Mouse (Mus musculus) ovary, postnatal 36 days (tissue): ENCODE results near the gene Fkrp.
A peak's percentile ranks its signal among the peaks of the same experiment; 100 is the strongest.

Experiments
- DNase-seq: peaks from one replicate; pipeline ENCODE4 v3.0.0; 2022; ENCODE audit warnings: low spot score, mixed read lengths

Fkrp gene

DNA sequence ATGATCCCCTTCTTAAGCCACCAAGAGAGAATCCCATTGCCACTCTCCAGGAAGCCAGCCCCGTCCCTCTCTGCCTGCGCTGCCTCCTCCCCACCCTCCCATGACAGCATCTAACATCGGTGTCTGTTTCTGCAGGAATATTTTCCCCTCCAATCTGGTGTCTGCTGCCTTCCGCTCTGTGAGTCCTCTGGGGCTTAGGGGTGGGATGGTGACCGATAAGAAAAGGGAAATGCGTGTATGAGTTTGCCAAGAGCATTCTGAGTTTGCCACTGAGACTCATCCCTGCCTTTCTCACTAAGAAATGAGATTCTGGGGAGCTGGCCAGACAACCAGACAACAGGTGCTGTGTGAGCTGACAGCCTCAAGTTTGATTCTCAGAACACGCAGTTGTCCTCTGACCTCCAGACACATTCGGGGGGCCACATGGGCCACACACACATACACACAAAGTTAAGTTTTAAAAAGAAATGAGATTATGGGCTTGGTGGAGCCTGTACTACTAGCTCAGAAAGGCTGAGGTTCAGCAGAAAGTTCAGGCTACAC lies 30.9 kb downstream of the Fkrp start:
- no peak for DNase-seq

- DNase-seq, result peak; percentile 23
These were observed 32.0 kb downstream of the Fkrp start for GRCm38 (mm10) chr7:16784498-16784976.

DNA sequence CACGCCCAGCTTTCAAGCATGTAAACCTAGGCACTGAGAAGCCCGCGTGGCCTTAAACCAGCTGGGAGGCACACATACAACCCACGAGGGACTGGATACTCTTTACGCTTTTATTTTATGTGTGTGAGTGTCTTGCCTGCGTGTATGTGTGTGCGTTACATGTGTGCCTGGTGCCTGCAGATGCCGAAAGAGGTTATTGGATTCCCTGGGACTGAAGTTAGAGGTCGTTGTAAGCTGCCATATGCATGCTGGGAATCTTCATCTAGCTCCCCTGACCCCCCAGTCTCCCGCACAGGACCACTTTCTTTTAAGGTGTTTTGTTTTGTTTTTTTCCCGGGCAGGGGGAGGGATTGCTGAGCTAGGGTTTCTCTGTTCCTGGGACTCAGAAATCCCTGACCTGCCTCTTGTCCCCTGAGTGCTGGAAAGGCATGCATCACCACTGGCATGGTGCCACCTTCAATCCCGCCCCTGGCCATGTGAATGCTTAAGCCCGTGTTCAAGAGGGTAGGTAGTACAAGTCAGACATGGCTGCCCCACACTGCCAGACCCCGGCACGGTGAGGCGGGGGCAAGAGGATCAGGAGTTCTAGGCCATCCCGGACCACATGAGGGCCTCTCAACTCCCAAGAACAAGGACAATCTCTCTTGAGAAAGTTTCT lies 32.6 kb downstream of the Fkrp start:
- peak; percentile 41 for DNase-seq

DNA sequence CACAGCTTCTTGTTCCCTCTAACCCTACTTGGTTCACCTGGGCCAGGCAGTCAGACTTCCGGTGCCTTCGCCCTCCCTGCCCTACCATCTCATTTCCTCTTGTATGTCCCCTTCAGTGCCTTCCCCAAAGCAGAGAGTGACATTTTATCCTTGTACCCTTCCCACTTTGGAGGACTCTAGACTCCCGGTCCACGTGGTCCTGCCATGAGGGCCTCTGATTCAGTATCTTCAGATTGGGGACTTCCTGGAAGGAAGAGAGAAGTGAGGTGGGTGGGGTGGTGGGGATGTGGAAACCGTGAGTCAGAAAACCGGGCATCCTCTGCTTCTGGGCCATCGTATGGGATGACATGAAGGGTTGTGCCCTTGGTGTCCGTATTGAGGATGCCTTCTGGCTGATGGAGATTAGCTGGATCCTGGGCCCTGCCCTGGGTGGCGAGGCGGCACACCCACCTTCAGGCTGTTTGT lies 33.3 kb downstream of the Fkrp start:
- DNase-seq, result no peak

DNA sequence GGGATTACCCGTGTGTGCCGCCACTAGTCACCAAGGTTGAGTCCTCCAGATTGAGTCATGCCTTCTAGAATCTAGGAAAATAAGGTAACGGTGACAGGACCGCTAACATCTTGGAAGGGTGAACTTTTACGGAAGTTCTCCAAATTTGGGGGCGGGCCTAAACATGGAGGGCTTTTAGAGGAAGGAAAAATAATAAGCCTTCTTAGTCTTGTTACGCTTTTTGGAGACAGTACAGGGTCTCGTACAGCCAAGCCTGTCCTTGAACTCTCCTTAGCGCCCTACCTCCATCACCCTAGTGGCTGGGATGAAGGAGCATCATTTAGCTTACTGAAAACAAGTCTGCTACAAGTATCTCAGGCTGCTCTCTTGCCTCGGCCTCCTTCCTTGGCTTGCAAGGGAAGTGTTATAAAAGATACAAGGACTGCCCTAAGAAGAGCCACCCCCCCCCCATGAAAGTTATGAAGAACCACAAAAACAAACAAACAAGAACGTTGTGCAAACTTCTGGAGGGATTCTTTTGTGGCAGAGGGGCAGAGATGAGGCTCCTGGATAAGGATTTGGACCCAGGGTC lies 33.9 kb downstream of the Fkrp start:
- no peak for DNase-seq

DNA sequence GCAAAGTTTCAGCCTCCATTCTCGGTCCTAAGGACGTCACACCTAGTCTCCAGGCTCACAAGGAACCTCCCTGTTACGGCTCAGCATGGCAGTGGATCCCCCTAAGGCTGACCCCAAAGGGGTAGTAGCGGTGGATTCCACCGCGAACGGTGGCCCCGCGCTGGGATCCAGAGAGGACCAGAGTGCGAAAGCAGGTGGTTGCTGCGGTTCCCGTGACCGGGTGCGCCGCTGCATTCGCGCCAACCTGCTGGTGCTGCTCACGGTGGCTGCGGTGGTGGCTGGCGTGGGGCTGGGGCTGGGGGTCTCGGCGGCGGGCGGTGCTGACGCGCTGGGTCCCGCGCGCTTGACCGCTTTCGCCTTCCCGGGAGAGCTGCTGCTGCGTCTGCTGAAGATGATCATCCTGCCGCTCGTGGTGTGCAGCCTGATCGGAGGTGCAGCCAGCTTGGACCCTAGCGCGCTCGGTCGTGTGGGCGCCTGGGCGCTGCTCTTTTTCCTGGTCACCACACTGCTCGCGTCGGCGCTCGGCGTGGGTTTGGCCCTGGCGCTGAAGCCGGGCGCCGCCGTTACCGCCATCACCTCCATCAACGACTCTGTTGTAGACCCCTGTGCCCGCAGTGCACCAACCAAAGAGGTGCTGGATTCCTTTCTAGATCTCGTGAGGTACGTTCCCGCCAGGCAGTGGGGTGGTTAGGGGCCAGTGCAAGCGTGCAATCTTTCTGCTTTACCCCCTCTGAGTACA lies 34.5 kb downstream of the Fkrp start:
- DNase-seq, result peak; percentile 36

DNA sequence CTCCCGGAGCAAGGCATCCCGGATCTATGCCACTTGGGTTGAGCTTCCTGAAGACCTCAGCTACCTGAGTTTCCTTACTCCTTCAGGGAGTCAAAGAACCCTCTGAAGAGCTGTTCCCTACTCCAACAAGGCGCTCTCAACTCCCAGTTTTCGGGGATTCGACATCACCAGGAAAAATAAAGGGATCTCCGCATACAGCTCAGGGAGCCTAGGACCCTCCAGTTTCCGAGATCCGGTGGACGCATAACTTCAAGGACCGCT lies 35.0 kb downstream of the Fkrp start:
- DNase-seq, result no peak

DNA sequence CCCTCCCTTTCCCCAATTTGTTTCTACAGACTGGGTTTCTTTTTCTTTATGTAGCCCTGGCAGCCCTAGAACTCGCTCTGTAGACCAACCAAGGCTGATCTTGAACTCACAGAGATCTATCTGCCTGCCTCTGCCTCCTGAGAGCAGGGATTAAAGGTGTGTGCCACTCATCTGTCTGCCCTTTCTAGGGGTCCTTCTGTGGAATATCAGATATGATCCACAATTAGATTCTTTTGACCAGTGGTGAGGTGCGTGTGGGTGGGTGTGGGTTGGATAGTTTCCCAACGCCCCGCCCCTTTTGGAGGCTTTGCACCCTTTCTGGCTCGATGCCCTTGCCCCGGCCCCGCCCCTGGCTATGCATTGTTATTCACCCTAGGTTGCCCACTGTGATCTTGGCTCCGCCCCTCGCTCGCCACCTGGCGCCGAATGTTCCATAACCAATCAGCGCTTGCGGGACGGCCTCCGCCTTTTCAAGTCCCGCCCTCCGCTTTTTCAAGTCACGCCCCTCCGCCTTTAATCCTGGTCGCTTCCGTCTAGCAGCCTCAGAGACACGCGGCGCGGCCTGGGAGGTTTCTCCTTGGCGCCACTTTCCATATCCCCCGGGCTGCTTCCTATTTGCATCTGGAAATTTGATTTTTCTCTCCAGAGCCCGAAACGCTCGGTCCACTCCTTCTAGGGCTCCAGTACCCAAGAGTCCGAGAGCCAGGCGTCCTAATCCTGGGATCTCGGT lies 35.5 kb downstream of the Fkrp start, which contains the start of gene Slc1a5:
Gene Slc1a5 (plus strand): TSS at position 516 of the 730 bp plus-strand sequence.
- peak; percentile 90 for DNase-seq

DNA sequence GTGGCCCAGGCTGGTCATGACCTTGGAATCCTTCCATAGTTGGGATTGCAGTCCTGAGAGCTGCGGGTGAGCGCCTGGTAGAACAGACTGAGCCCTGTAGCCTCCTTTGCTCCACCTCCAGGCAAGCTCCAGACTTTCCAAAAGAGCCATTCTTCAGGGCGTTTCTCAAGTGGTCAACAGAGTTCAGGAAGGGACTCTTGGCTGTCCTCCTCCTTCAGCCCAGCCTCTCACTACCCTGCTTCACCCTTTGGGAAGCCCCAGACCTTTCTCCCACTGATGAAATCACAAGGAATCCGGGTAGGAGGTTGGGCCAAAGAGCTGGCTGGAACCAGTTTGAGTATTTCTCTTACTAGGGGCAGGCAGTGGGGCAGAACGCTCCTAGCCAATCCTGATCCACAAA lies 36.5 kb downstream of the Fkrp start:
- peak; percentile 37 for DNase-seq

DNA sequence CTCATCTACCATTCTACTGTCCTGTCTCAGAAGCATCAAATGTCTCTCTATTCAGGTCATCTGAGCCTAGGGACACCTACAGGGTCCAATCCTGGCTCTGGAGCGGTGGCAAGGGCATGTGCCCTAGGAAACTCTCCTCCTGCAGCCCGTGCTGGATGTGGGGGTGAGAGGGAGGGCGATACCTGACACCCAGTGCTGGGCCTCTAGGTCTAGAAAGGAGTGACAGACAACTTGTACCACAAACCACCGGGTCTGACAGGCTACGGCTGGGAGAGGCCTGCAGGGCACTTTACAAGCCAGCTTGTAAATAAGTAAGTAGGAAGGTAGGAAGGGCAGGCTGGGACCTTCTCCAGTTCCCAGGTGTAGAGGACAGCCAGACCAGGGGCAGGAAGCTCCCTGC lies 40.6 kb downstream of the Fkrp start:
- DNase-seq, result no peak

DNA sequence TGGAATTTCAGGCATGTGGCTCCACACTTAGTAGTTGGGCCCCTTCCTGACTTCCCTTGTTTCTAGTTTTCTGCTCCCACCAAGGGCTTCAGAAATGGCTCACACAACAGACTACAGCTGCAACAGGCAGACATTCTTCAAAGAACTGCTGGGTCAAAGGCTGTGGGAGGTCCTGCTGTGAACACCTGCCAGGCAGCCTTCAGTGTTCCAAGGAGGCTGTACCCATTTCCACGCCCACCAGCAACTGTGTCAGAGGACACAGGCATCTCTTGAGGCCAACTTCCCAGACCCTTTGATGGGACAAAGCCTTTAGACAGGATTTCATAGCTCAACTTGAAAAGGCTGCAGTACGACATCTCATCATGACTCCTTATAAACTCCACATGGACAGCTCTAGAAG lies 50.1 kb downstream of the Fkrp start:
- no peak for DNase-seq

GRCm38 (mm10) chr7:16763463-16764218 lies 52.9 kb downstream of the Fkrp start:
- no peak for DNase-seq

- DNase-seq, result no peak
These were observed 54.9 kb downstream of the Fkrp start for GRCm38 (mm10) chr7:16761630-16762029.

GRCm38 (mm10) chr7:16761005-16761481 lies 55.5 kb downstream of the Fkrp start:
- peak; percentile 51 for DNase-seq

DNA sequence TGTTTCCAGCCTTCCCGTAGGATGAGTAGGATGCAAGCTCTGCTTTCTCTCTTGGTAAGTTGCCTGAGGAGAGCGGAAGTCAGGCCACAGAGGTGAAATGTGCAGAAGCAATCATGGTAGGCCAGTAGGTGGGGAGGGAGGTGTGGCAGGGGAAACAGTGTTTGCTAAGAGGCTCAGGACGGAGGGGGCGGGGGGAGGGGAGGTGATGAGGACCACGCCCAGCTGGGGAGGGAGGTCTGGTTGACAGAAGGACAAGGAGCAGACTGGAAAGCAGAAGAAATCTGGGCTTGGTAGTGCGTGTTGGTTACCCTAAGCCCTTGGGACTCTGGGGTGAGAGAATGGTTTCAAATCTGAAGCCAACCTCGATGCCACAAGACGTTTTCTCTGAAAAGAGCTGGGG lies 56.2 kb downstream of the Fkrp start:
- no peak for DNase-seq
